Mouse (Mus musculus): ENCODE measurements around the gene Rnh1. TPM values are rescaled to one million over a fixed set of nuclear protein-coding genes. Genes with fewer than 3 reads are reported as not detected.

The Rnh1 gene
- polyA plus RNA-seq, 1 experiment from 2014 or later, result 153 TPM

DNA sequence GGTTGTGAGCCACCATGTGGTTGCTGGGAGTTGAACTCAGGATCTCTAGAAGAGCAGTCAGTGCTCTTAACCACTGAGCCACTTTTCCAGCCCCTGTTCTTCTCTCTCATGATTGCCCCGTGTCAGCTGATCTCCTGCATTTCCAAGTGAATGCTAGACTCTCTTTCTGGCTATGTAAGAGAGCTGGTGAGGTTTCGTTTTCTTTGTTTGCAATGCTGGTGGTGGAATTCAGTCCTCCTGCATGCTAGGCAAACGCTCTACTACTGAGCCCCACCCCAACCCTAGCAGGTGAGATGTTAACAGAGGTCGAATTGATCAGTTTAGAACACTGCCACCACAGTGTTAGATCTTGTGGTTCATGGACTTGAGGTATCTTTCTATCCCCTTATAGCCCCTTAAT, 24.0 kb downstream of the Rnh1 start:
- ATAC-seq (ENCODE audit: low read depth), result no peak
- Histone ChIP-seq H3K27ac (ENCODE audit: low read length) (no peak overlapping the region), H3K36me3 (ENCODE audit: control insufficient read depth, insufficient read depth, low read length) (peaks cover 13% of the 10 kb centered on the region), H3K9ac (ENCODE audit: low read length) (no peak overlapping the region), H3K4me2 (ENCODE audit: low read depth, low read length) (no peak overlapping the region), H3K4me1 (replicated peaks; ENCODE audit: control insufficient read depth, insufficient read depth, low read length) (no peaks in the 10 kb centered on the region), H3K4me3 (ENCODE audit: low read length) (no peak overlapping the region), H3K27me3 (ENCODE audit: control insufficient read depth, insufficient read depth, low read depth, low read length) (no peaks in the 10 kb centered on the region), H3K9me3 (ENCODE audit: control insufficient read depth, low read length) (no peaks in the 10 kb centered on the region)
- WGBS, result 51% methylated on average over 4 of the region's 4 CpGs

DNA sequence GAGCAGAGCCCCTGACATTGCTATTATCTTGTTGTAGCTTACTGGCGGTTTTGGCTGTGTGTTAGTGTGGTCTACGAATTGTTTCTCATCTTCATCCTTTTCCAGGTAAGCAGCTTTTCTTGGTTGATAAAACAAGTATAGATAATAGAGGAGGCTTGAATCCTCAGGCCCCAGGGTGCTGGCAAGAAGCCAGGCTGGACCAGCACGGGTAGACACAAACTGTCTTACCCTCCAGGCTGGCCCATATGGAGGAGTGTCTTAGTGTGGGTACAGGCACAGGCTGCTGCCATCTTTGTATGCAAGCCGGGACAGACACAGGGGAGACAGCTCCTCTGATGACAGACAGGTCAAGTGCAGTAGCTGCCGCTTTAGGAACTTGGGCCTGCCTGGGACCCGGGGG, 25.6 kb downstream of the Rnh1 start:
- no peak overlapping the region for H3K9ac ChIP-seq (ENCODE audit: low read length)
- no peak overlapping the region for H3K4me2 ChIP-seq (ENCODE audit: low read depth, low read length)
- no peaks in the 10 kb centered on the region for H3K27me3 ChIP-seq (ENCODE audit: control insufficient read depth, insufficient read depth, low read depth, low read length)
- peaks cover 13% of the 10 kb centered on the region for H3K36me3 ChIP-seq (ENCODE audit: control insufficient read depth, insufficient read depth, low read length)
- no peaks in the 10 kb centered on the region for H3K4me1 ChIP-seq (replicated peaks; ENCODE audit: control insufficient read depth, insufficient read depth, low read length)
- 75% methylated on average over 6 of the region's 6 CpGs for WGBS
- no peak overlapping the region for H3K27ac ChIP-seq (ENCODE audit: low read length)
- no peak overlapping the region for H3K4me3 ChIP-seq (ENCODE audit: low read length)
- no peaks in the 10 kb centered on the region for H3K9me3 ChIP-seq (ENCODE audit: control insufficient read depth, low read length)
- no peak for ATAC-seq (ENCODE audit: low read depth)

DNA sequence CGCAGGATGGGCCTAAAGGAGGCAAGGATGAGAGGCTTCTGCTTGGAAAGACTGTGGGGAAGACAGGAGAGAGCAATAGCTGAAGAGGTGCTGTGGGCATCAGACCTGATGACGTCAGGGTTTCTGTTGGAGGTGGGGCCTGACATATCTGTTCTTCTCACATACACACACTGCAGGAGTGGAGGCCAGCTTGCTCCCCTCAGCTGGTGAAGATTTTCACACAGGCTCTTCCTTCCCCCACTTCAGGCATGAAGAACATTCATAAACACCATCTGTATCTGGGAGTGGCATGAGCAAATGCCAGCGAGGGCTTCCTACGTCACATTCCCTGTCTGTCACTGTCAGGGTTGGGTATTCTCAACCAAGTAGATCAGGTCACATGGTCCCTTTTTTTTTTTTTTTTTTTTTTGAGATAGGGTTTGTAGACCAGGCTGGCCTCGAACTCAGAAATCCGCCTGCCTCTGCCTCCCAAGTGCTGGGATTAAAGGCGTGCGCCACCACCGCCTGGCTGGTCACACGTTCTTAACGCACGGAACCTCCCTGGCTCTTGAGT, 26.5 kb downstream of the Rnh1 start:
- WGBS, result 91% methylated on average over 12 of the region's 12 CpGs
- Histone ChIP-seq H3K4me3 (ENCODE audit: low read length) (no peak overlapping the region), H3K27ac (ENCODE audit: low read length) (no peak overlapping the region), H3K4me1 (replicated peaks; ENCODE audit: control insufficient read depth, insufficient read depth, low read length) (no peaks in the 10 kb centered on the region), H3K27me3 (ENCODE audit: control insufficient read depth, insufficient read depth, low read depth, low read length) (no peaks in the 10 kb centered on the region), H3K9me3 (ENCODE audit: control insufficient read depth, low read length) (no peaks in the 10 kb centered on the region), H3K4me2 (ENCODE audit: low read depth, low read length) (no peak overlapping the region), H3K9ac (ENCODE audit: low read length) (no peak overlapping the region), H3K36me3 (ENCODE audit: control insufficient read depth, insufficient read depth, low read length) (peaks cover 13% of the 10 kb centered on the region)
- ATAC-seq (ENCODE audit: low read depth), result no peak

DNA sequence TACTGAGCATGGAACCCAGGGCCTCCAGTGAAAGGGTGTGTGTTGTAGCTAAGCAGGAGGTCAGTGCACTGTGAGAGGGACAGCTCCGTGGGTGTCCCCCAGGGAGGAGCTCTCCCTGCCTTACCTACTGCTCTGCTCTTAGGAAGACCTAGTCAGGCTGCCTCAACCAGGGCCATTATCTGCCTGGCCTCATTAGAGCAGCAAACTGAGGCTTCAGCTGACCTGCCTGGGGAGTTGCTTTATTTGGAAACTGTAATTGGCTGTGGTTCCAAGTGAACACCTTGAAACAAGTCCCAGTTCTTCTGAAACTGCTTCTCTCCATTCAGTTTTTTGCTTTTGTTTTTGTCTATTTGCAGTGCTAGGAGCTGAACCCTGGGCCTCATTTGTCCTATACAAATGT, 27.3 kb downstream of the Rnh1 start:
- no peaks in the 10 kb centered on the region for H3K4me1 ChIP-seq (replicated peaks; ENCODE audit: control insufficient read depth, insufficient read depth, low read length)
- no peak overlapping the region for H3K9ac ChIP-seq (ENCODE audit: low read length)
- H3K9me3 ChIP-seq (ENCODE audit: control insufficient read depth, low read length), result no peaks in the 10 kb centered on the region
- no peak overlapping the region for H3K4me3 ChIP-seq (ENCODE audit: low read length)
- no peak overlapping the region for H3K4me2 ChIP-seq (ENCODE audit: low read depth, low read length)
- no peak for ATAC-seq (ENCODE audit: low read depth)
- WGBS, result 67% methylated on average over 1 of the region's 1 CpGs
- H3K36me3 ChIP-seq (ENCODE audit: control insufficient read depth, insufficient read depth, low read length), result peaks cover 10% of the 10 kb centered on the region
- H3K27ac ChIP-seq (ENCODE audit: low read length), result no peak overlapping the region
- no peaks in the 10 kb centered on the region for H3K27me3 ChIP-seq (ENCODE audit: control insufficient read depth, insufficient read depth, low read depth, low read length)

DNA sequence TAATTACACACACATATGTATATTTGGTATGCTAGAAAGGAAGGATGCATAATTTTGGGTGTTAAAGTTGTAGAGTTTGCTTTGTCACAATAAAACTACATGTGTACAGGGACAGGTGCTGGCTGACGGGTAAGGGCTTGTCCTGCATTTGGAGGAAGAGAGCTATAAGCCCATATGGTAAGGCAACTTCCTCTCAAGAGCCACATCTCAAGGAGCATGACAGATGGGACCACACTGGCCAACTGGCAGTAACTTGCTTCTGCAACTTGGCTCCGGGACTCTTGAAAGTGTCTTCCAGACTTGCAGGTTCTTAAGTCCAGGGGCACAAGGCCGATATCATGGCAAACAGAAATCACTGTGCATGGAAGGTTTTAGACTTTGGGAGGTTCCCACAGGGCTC, 28.0 kb downstream of the Rnh1 start:
- no peak overlapping the region for H3K4me2 ChIP-seq (ENCODE audit: low read depth, low read length)
- H3K4me1 ChIP-seq (replicated peaks; ENCODE audit: control insufficient read depth, insufficient read depth, low read length), result no peaks in the 10 kb centered on the region
- no peak overlapping the region for H3K9ac ChIP-seq (ENCODE audit: low read length)
- H3K27ac ChIP-seq (ENCODE audit: low read length), result no peak overlapping the region
- ATAC-seq (ENCODE audit: low read depth), result no peak
- H3K36me3 ChIP-seq (ENCODE audit: control insufficient read depth, insufficient read depth, low read length), result peaks cover 10% of the 10 kb centered on the region
- H3K4me3 ChIP-seq (ENCODE audit: low read length), result no peak overlapping the region
- 85% methylated on average over 3 of the region's 3 CpGs for WGBS
- no peaks in the 10 kb centered on the region for H3K27me3 ChIP-seq (ENCODE audit: control insufficient read depth, insufficient read depth, low read depth, low read length)
- H3K9me3 ChIP-seq (ENCODE audit: control insufficient read depth, low read length), result no peaks in the 10 kb centered on the region

DNA sequence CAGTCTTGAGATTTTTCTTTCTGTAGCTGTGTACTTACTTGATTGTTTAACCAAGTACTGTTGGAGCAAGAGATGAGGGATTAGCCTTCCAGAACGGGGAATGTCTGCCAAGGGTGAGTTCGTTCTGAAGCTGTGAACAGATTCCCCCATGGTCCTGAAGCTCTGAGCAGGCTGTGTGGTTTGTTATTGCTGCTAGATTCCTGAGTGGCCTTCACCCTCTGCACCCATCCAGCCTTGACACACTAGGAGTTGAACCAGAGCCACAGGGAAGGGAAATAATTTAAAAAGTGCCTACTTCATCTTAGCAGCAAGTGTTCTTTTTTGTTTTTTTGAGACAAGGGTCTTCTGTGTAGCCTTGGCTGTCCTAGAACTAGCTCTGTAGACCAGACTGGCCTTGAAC, 28.8 kb downstream of the Rnh1 start:
- Histone ChIP-seq H3K27ac (ENCODE audit: low read length) (no peak overlapping the region), H3K36me3 (ENCODE audit: control insufficient read depth, insufficient read depth, low read length) (peaks cover 10% of the 10 kb centered on the region), H3K9ac (ENCODE audit: low read length) (no peak overlapping the region), H3K4me1 (replicated peaks; ENCODE audit: control insufficient read depth, insufficient read depth, low read length) (no peaks in the 10 kb centered on the region), H3K9me3 (ENCODE audit: control insufficient read depth, low read length) (no peaks in the 10 kb centered on the region), H3K4me3 (ENCODE audit: low read length) (no peak overlapping the region), H3K27me3 (ENCODE audit: control insufficient read depth, insufficient read depth, low read depth, low read length) (no peaks in the 10 kb centered on the region), H3K4me2 (ENCODE audit: low read depth, low read length) (no peak overlapping the region)
- 70% methylated on average over 2 of the region's 2 CpGs for WGBS
- ATAC-seq (ENCODE audit: low read depth), result no peak

DNA sequence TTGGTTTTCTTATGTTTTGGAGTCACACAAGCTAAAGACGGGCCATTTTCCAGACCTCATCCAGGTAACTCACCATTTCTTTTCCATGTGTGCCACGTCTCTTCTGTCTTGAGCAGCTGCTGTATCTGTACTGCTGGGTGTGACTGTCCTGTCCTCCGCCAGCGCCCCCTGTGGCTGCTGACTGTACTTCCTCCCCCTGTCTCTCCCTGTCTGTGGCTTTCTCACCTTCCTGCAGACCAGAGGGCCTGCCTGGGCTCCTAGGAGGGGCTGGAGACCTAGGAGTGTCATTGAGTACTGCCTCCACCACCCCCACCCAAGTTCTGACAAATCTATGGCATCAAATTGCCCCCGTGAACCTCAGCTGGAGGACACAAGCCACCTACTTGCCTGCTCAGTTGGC, 29.5 kb downstream of the Rnh1 start:
- Histone ChIP-seq H3K9ac (ENCODE audit: low read length) (no peak overlapping the region), H3K27me3 (ENCODE audit: control insufficient read depth, insufficient read depth, low read depth, low read length) (no peaks in the 10 kb centered on the region)
- 56% methylated on average over 5 of the region's 5 CpGs for WGBS

DNA sequence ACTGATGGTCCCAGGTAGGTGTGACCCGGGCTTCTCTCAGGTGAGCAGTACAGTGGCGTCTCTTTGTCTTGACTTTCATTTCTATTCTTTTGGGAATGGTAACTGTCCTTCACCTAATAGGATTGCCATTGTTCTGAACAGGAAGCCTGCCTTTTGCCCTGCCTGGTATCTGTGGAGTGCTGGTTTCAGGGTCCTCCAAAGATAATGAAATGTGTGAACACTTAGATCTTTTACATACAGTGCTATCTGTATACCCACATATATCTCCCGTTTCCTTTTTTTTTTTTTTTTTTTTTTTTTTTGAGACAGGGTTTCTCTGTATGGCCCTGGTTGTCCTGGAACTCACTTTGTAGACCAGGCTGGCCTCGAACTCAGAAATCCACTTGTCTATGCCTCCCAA, 31.3 kb downstream of the Rnh1 start:
- Histone ChIP-seq H3K9ac (ENCODE audit: low read length) (no peak overlapping the region), H3K4me1 (replicated peaks; ENCODE audit: control insufficient read depth, insufficient read depth, low read length) (no peaks in the 10 kb centered on the region), H3K4me3 (ENCODE audit: low read length) (no peak overlapping the region), H3K9me3 (ENCODE audit: control insufficient read depth, low read length) (no peaks in the 10 kb centered on the region), H3K27me3 (ENCODE audit: control insufficient read depth, insufficient read depth, low read depth, low read length) (no peaks in the 10 kb centered on the region), H3K36me3 (ENCODE audit: control insufficient read depth, insufficient read depth, low read length) (peaks cover 15% of the 10 kb centered on the region), H3K27ac (ENCODE audit: low read length) (no peak overlapping the region), H3K4me2 (ENCODE audit: low read depth, low read length) (no peak overlapping the region)
- 89% methylated on average over 4 of the region's 4 CpGs for WGBS
- no peak for ATAC-seq (ENCODE audit: low read depth)

More for the DNA sequence above, 29.5 kb downstream of the Rnh1 start:
- H3K4me2 ChIP-seq (ENCODE audit: low read depth, low read length), result no peak overlapping the region
- H3K9me3 ChIP-seq (ENCODE audit: control insufficient read depth, low read length), result no peaks in the 10 kb centered on the region
- no peak for ATAC-seq (ENCODE audit: low read depth)
- peaks cover 10% of the 10 kb centered on the region for H3K36me3 ChIP-seq (ENCODE audit: control insufficient read depth, insufficient read depth, low read length)
- no peaks in the 10 kb centered on the region for H3K4me1 ChIP-seq (replicated peaks; ENCODE audit: control insufficient read depth, insufficient read depth, low read length)
- no peak overlapping the region for H3K4me3 ChIP-seq (ENCODE audit: low read length)
- no peak overlapping the region for H3K27ac ChIP-seq (ENCODE audit: low read length)

DNA sequence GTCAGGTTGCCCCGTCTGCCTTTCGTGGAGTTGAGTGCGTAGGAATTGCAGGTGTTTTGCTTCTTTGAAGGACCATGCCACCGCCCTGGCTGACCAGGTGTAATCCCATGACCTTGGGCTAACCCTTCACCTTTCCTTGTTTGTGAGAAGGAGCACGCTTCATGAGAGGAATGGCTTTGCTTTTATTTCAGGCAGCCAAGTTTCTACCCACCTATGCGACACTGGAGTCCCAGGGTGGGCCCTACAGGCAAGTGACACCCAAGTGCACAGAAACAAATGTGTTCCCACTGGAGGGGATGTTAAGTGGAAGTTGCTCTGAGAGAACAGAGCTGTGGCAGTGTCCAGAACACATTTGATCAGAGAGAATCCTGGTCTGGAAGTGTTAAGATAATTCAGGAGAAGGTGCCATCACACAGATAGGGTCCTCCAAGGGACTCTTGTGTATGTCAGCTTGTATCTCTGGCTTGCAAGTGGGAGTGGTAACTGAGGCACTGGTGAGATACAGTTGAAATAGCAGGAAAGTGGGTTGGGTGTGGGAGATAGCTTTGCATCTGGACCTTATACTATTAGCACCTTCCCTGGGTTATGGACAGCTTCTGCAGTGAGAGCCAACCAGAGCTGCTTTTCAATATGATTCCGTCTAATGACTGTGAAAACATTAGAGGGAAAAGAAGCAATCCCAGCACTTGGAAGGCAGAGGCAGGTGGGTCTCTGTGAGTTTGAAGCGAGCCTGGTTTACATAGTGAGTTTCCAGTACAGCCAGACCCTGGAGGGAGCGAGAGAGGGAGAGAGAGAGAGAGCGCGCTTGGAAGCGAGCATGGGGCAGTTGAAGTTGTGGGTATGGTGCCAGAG, 40.5 kb downstream of the Rnh1 start:
- no peak for ATAC-seq (ENCODE audit: low read depth)
- Histone ChIP-seq H3K4me2 (ENCODE audit: low read depth, low read length) (peak overlapping the region; percentile 93), H3K9me3 (ENCODE audit: control insufficient read depth, low read length) (no peaks in the 10 kb centered on the region), H3K27ac (ENCODE audit: low read length) (no peak overlapping the region), H3K4me3 (ENCODE audit: low read length) (peak overlapping the region; percentile 98), H3K27me3 (ENCODE audit: control insufficient read depth, insufficient read depth, low read depth, low read length) (no peaks in the 10 kb centered on the region), H3K36me3 (ENCODE audit: control insufficient read depth, insufficient read depth, low read length) (peaks cover 7% of the 10 kb centered on the region), H3K9ac (ENCODE audit: low read length) (peak overlapping the region; percentile 97), H3K4me1 (replicated peaks; ENCODE audit: control insufficient read depth, insufficient read depth, low read length) (peaks cover 10% of the 10 kb centered on the region)
- 49% methylated on average over 12 of the region's 12 CpGs for WGBS

Data from lung, embryonic 16.5 days (tissue).